In genomic region chr8:120019297-120019696, GRCm38 (mm10) we compare ENCODE assay signal across 18 mouse cellular contexts. TPM values are rescaled to one million over a fixed set of nuclear protein-coding genes. Genes with fewer than 3 reads are reported as not detected.
"Had no signal": no experiment of that assay in that cellular context is flagged by ENCODE, and none has a peak within 500 bp of the region (broad histone marks: within the 10 kb centered on the region; RNA-seq: fewer than 3 reads in every experiment).

No protein-coding gene starts in this region.

- H3K9me3 ChIP-seq: liver, embryonic 15.5 days; lung, embryonic 15.5 days; midbrain, embryonic 12.5 days; midbrain, embryonic 15.5 days; neural tube, embryonic 12.5 days; stomach, embryonic 15.5 days had no signal

- H3K4me2 ChIP-seq: liver, embryonic 15.5 days; lung, embryonic 15.5 days; midbrain, embryonic 12.5 days; midbrain, embryonic 15.5 days; neural tube, embryonic 12.5 days; stomach, embryonic 15.5 days had no signal

- H3K9ac ChIP-seq: liver, embryonic 15.5 days; liver, postnatal 0 days; lung, embryonic 15.5 days; midbrain, embryonic 12.5 days; midbrain, embryonic 15.5 days; neural tube, embryonic 12.5 days; stomach, embryonic 15.5 days had no signal

- DNase-seq: liver, postnatal 0 days; lung, adult 2 months; lung, postnatal 14 days; lung, postnatal 36 days; thymus, adult 2 months; thymus, postnatal 25 days; thymus, postnatal 4 days had no signal

- H3K4me1 ChIP-seq: liver, embryonic 15.5 days; neural tube, embryonic 12.5 days had no signal

- H3K4me3 ChIP-seq: liver, embryonic 15.5 days; lung, embryonic 15.5 days; megakaryocyte, embryonic 14.5 days; midbrain, embryonic 12.5 days; midbrain, embryonic 15.5 days; neural tube, embryonic 12.5 days; stomach, embryonic 15.5 days had no signal

- H3K27me3 ChIP-seq: liver, embryonic 15.5 days; lung, embryonic 15.5 days; midbrain, embryonic 15.5 days; neural tube, embryonic 12.5 days; stomach, embryonic 15.5 days had no signal

- H3K36me3 ChIP-seq: liver, embryonic 15.5 days; lung, embryonic 15.5 days; midbrain, embryonic 12.5 days; midbrain, embryonic 15.5 days; neural tube, embryonic 12.5 days; stomach, embryonic 15.5 days had no signal

- ATAC-seq: liver, postnatal 0 days; lung, postnatal 0 days; midbrain, embryonic 15.5 days had no signal

- H3K27ac ChIP-seq: liver, embryonic 15.5 days; lung, embryonic 15.5 days; macrophage; midbrain, embryonic 12.5 days; midbrain, embryonic 15.5 days; neural tube, embryonic 12.5 days; stomach, embryonic 15.5 days; stomach, postnatal 0 days had no signal

RNA-seq across cellular contexts. Expression of gene Crispld2, which starts 27.1 kb away (rescaled TPM):
- total RNA-seq: monocyte, adult 5-6 weeks had no signal
